Mouse (Mus musculus): ENCODE results near the gene Olfr1441. TPM values are rescaled to one million over a fixed set of nuclear protein-coding genes. Genes with fewer than 3 reads are reported as not detected.

The Olfr1441 gene
- total RNA-seq, 2 experiments from 2014 or later: not detected

GRCm38 (mm10) chr19:12462851-12463721 is 45.9 kb downstream of the Olfr1441 start:
- no peak for DNase-seq (ENCODE audit: low spot score in 2 of 2)

GRCm38 (mm10) chr19:12463722-12464035 is 46.4 kb downstream of the Olfr1441 start:
- DNase-seq (ENCODE audit: low spot score in 2 of 2): no peak

- no peak for DNase-seq (ENCODE audit: low spot score in 2 of 2)
Observed at GRCm38 (mm10) chr19:12464127-12464526, 46.9 kb downstream of the Olfr1441 start.

- DNase-seq (ENCODE audit: low spot score in 2 of 2): no peak
Observed at GRCm38 (mm10) chr19:12464674-12465073, 47.4 kb downstream of the Olfr1441 start.

GRCm38 (mm10) chr19:12465530-12466144 is 48.4 kb downstream of the Olfr1441 start:
- DNase-seq (ENCODE audit: low spot score in 2 of 2): no peak

- peak; percentile 60 to 62 for DNase-seq (ENCODE audit: low spot score in 2 of 2)
Observed at GRCm38 (mm10) chr19:12466204-12466603, 49.0 kb downstream of the Olfr1441 start.

GRCm38 (mm10) chr19:12467436-12467835 is 50.2 kb downstream of the Olfr1441 start:
- DNase-seq (ENCODE audit: low spot score in 2 of 2): no peak

GRCm38 (mm10) chr19:12471866-12472265 is 54.6 kb downstream of the Olfr1441 start:
- no peak for DNase-seq (ENCODE audit: low spot score in 2 of 2)

GRCm38 (mm10) chr19:12472381-12472976 is 55.2 kb downstream of the Olfr1441 start:
- no peak for DNase-seq (ENCODE audit: low spot score in 2 of 2)

Other genes with a start within 250 kb of the Olfr1441 start
- gene Olfr1555-ps1, start 247.3 kb upstream of the Olfr1441 start, total RNA-seq (2021): not detected
- gene Olfr1431, start 216.8 kb upstream of the Olfr1441 start, total RNA-seq (2021): not detected
- not detected for gene Olfr1432, start 184.8 kb upstream of the Olfr1441 start, total RNA-seq (2021)
- gene Olfr262, start 175.8 kb upstream of the Olfr1441 start, total RNA-seq (2021): not detected
- not detected for gene Olfr235, start 156.4 kb upstream of the Olfr1441 start, total RNA-seq (2021)
- gene Olfr1434, start 137.6 kb upstream of the Olfr1441 start, total RNA-seq (2021): not detected
- gene Olfr1436, start 118.3 kb upstream of the Olfr1441 start, total RNA-seq (2021): not detected
- not detected for gene Olfr1437, start 92.3 kb upstream of the Olfr1441 start, total RNA-seq (2021)
- not detected for gene Olfr1438-ps1, start 81.5 kb upstream of the Olfr1441 start, total RNA-seq (2021)
- gene Olfr1440, start 30.2 kb upstream of the Olfr1441 start, total RNA-seq (2021): not detected
- not detected for gene Pfpl, start 10.5 kb downstream of the Olfr1441 start, total RNA-seq (2021)
- 10 to 100 TPM; 31.6 to 57.3 TPM for gene Mpeg1, start 43.3 kb downstream of the Olfr1441 start, total RNA-seq (2021)
- 10 to 100 TPM; 14.7 to 30.5 TPM for gene Dtx4, start 84.0 kb downstream of the Olfr1441 start, total RNA-seq (2021)
- gene Fam111a, start 128.3 kb downstream of the Olfr1441 start, total RNA-seq (2021): 1 to 10 TPM; 3.2 to 4.8 TPM
- not detected for gene Gm4952, start 182.5 kb downstream of the Olfr1441 start, total RNA-seq (2021)
- gene Glyat, start 215.9 kb downstream of the Olfr1441 start, total RNA-seq (2021): under 1 TPM in 1 of 2 experiments, not detected in 1; 0.17 TPM